Mouse (Mus musculus): ENCODE measurements at regions not wholly inside any gene's neighbourhood (a gene's known extent, or its start where the extent isn't known, plus 50 kb on each side); places are given as distances from the start of the nearest gene placed in this dataset.

- DNase-seq (ENCODE audit: low read depth, low spot score): no peak
Observed at GRCm38 (mm10) chr16:77237631-77238357, 224.3 kb downstream of the Usp25 start.

- no peak for DNase-seq (ENCODE audit: low read depth, low spot score)
Observed at GRCm38 (mm10) chr16:77237272-77237603, 223.7 kb downstream of the Usp25 start.

- no peak for DNase-seq (ENCODE audit: low read depth, low spot score)
Observed at GRCm38 (mm10) chr16:77236509-77237271, 223.2 kb downstream of the Usp25 start.

- DNase-seq (ENCODE audit: low read depth, low spot score): no peak
Observed at GRCm38 (mm10) chr16:77236021-77236420, 222.5 kb downstream of the Usp25 start.

DNA sequence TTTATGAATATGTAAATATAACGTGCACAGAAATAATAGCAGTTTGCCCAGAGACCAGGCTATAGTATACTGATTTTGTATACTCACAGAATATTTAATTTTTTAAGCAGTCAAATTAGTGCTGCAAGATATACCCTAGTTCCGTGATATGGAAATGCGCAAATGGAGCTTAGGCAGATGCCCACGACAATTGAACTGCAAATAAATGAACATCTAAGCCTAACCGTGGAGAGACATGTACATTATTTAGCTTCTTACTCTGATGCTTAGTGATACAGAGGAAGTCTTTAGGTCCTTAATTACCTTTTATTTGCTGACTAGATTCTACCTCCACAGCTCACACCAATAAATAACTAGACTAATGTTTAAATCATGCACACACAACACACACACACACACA is 221.9 kb downstream of the Usp25 start:
- no peak for DNase-seq (ENCODE audit: low read depth, low spot score)

All from ZHBTc4 (cell line).